Mouse (Mus musculus) CH12.LX (cell line): ENCODE data around the gene Cyfip2. TPM values are rescaled to one million over a fixed set of nuclear protein-coding genes. Genes with fewer than 3 reads are reported as not detected.

Source experiments
- DNase-seq: peaks from one replicate; pipeline ENCODE4 v3.0.0-alpha.2; 2013; ENCODE audit errors: extremely low read depth
- H3K27ac ChIP-seq: 2 replicates; pipeline ENCODE4 v1.5.1; 2012; ENCODE audit warnings: low read depth, mild to moderate bottlenecking, control low read depth, moderate library complexity; ENCODE audit not compliant: insufficient read depth
- H3K27me3 ChIP-seq: replicated peaks from 2 replicates; pipeline ENCODE3; 2012; ENCODE audit warnings: inconsistent platforms
- H3K36me3 ChIP-seq, 2 experiments: replicated peaks in 1 of 2; 2 replicates each; pipeline versions ENCODE3 to v1.6.1; 2012; ENCODE audit warnings: inconsistent platforms in 1 of 2, low read length in 1 of 2, mild to moderate bottlenecking in 1 of 2, mixed read lengths in 1 of 2, moderate library complexity in 1 of 2; ENCODE audit not compliant: control insufficient read depth in 1 of 2, insufficient read depth in 1 of 2
- H3K4me1 ChIP-seq, 2 experiments: 2 replicates each; pipeline ENCODE4 v1.6.1; 2012; ENCODE audit warnings: inconsistent platforms in 1 of 2, moderate library complexity in 1 of 2; ENCODE audit not compliant: insufficient read depth in 2 of 2, control insufficient read depth in 1 of 2
- H3K4me2 ChIP-seq: 2 replicates; pipeline ENCODE4 v1.6.1; 2012; ENCODE audit warnings: low read depth, mild to moderate bottlenecking, control low read depth; ENCODE audit not compliant: poor library complexity, insufficient read depth, severe bottlenecking
- H3K4me3 ChIP-seq, 3 experiments: fragments of 150-350 bp in 1 of 3; sonication (generic) in 1 of 3; replicated peaks in 1 of 3; 2 replicates each; pipeline versions ENCODE3 to v1.5.1; 2011 to 2012; ENCODE audit warnings: low read depth in 2 of 3, low read length in 2 of 3, mild to moderate bottlenecking in 2 of 3, moderate library complexity in 2 of 3, control low read depth in 1 of 3, improper control_type of control experiment in 1 of 3, inconsistent platforms in 1 of 3, mixed read lengths in 1 of 3; ENCODE audit not compliant: poor library complexity in 1 of 3
- H3K79me2 ChIP-seq: replicated peaks from 2 replicates; pipeline ENCODE4 v1.6.1; 2012; ENCODE audit warnings: mild to moderate bottlenecking, moderate library complexity; ENCODE audit not compliant: control insufficient read depth, poor library complexity, insufficient read depth, severe bottlenecking; ENCODE audit errors: extremely low read depth
- H3K9ac ChIP-seq: 2 replicates; pipeline ENCODE4 v1.6.1; 2012; ENCODE audit warnings: low read depth, mild to moderate bottlenecking, control low read depth, moderate library complexity; ENCODE audit not compliant: insufficient read depth
- H3K9me3 ChIP-seq: replicated peaks from 2 replicates; pipeline ENCODE3; 2012; ENCODE audit warnings: low read length, inconsistent platforms, mixed read lengths
- BHLHE40 ChIP-seq: IDR thresholded peaks from 2 replicates; pipeline ENCODE4 v1.6.1; 2011; ENCODE audit warnings: mild to moderate bottlenecking, low read depth, low read length, improper control_type of control experiment
- CHD1 ChIP-seq: IDR thresholded peaks from 2 replicates; pipeline ENCODE4 v1.6.1; 2012; ENCODE audit warnings: low read depth, low read length, improper control_type of control experiment, inconsistent platforms
- CHD2 ChIP-seq: IDR thresholded peaks from 2 replicates; pipeline ENCODE4 v1.6.1; 2011; ENCODE audit warnings: low read length, improper control_type of control experiment
- CTCF ChIP-seq, 2 experiments: IDR thresholded peaks in 1 of 2; conservative IDR thresholded peaks in 1 of 2; 2 replicates each; pipeline ENCODE4 v1.5.1; 2011 to 2012; ENCODE audit warnings: low read depth in 2 of 2, low read length in 2 of 2, improper control_type of control experiment in 1 of 2, inconsistent platforms in 1 of 2, mild to moderate bottlenecking in 1 of 2, moderate library complexity in 1 of 2
- EP300 ChIP-seq: IDR thresholded peaks from 2 replicates; pipeline ENCODE4 v1.6.1; 2011; ENCODE audit warnings: low read length, improper control_type of control experiment
- ETS1 ChIP-seq: conservative IDR thresholded peaks from 2 replicates; pipeline ENCODE4 v1.6.1; 2012; ENCODE audit warnings: low read depth, mild to moderate bottlenecking, inconsistent platforms, low read length, improper control_type of control experiment, moderate library complexity
- GABPA ChIP-seq: IDR thresholded peaks from 2 replicates; pipeline ENCODE4 v1.6.1; 2012; ENCODE audit warnings: low read depth, low read length, improper control_type of control experiment, inconsistent platforms; ENCODE audit not compliant: insufficient replicate concordance
- IRF4 ChIP-seq: IDR thresholded peaks from 2 replicates; pipeline ENCODE4 v1.6.1; 2014; ENCODE audit warnings: low read depth, mild to moderate bottlenecking, inconsistent platforms, low read length, improper control_type of control experiment
- JUN ChIP-seq: IDR thresholded peaks from 2 replicates; pipeline ENCODE4 v1.6.1; 2011; ENCODE audit warnings: low read depth, mild to moderate bottlenecking, low read length, improper control_type of control experiment, moderate library complexity; ENCODE audit not compliant: insufficient read depth
- JUND ChIP-seq: conservative IDR thresholded peaks from 2 replicates; pipeline ENCODE4 v1.6.1; 2011; ENCODE audit warnings: low read depth, low read length, improper control_type of control experiment
- KAT2A ChIP-seq: IDR thresholded peaks from 2 replicates; pipeline ENCODE4 v1.6.1; 2012; ENCODE audit warnings: low read length, improper control_type of control experiment, inconsistent platforms; ENCODE audit not compliant: insufficient replicate concordance
- MAFK ChIP-seq: IDR thresholded peaks from 2 replicates; pipeline ENCODE4 v1.6.1; 2011; ENCODE audit warnings: low read length, improper control_type of control experiment; ENCODE audit not compliant: insufficient replicate concordance
- MAX ChIP-seq: IDR thresholded peaks from 2 replicates; pipeline ENCODE4 v1.6.1; 2011; ENCODE audit warnings: low read length, improper control_type of control experiment
- MAZ ChIP-seq: IDR thresholded peaks from 2 replicates; pipeline ENCODE4 v1.6.1; 2012; ENCODE audit warnings: low read depth, mild to moderate bottlenecking, inconsistent platforms, low read length, improper control_type of control experiment, moderate library complexity
- MEF2A ChIP-seq: IDR thresholded peaks from 2 replicates; pipeline ENCODE4 v1.6.1; 2014; ENCODE audit warnings: low read depth, mild to moderate bottlenecking, inconsistent platforms, low read length, improper control_type of control experiment, borderline replicate concordance
- MXI1 ChIP-seq: IDR thresholded peaks from 2 replicates; pipeline ENCODE4 v1.6.1; 2011; ENCODE audit warnings: mild to moderate bottlenecking, low read depth, low read length, improper control_type of control experiment
- MYC ChIP-seq: IDR thresholded peaks from 2 replicates; pipeline ENCODE4 v1.6.1; 2011; ENCODE audit warnings: low read depth, mild to moderate bottlenecking, improper control_type of control experiment, low read length
- NELFE ChIP-seq: IDR thresholded peaks from 2 replicates; pipeline ENCODE4 v1.6.1; 2011; ENCODE audit warnings: low read depth, low read length, improper control_type of control experiment
- PAX5 ChIP-seq: IDR thresholded peaks from 2 replicates; pipeline ENCODE4 v1.6.1; 2012; ENCODE audit warnings: low read length, inconsistent platforms, mixed read lengths
- POLR2A ChIP-seq: IDR thresholded peaks from 2 replicates; pipeline ENCODE4 v1.6.1; 2011; ENCODE audit warnings: low read depth, mild to moderate bottlenecking, improper control_type of control experiment, low read length
- POLR2AphosphoS2 ChIP-seq: IDR thresholded peaks from 2 replicates; pipeline ENCODE4 v1.6.1; 2011; ENCODE audit warnings: low read depth, low read length, improper control_type of control experiment
- RCOR1 ChIP-seq: conservative IDR thresholded peaks from 2 replicates; pipeline ENCODE4 v1.6.1; 2012; ENCODE audit warnings: low read depth, mild to moderate bottlenecking, inconsistent platforms, low read length, improper control_type of control experiment
- SIN3A ChIP-seq: IDR thresholded peaks from 2 replicates; pipeline ENCODE4 v1.6.1; 2012; ENCODE audit warnings: low read length, improper control_type of control experiment, inconsistent platforms
- TBP ChIP-seq: conservative IDR thresholded peaks from 2 replicates; pipeline ENCODE4 v1.6.1; 2011; ENCODE audit warnings: low read depth, low read length, improper control_type of control experiment
- TCF12 ChIP-seq: IDR thresholded peaks from 2 replicates; pipeline ENCODE4 v1.6.1; 2014; ENCODE audit warnings: low read depth, mild to moderate bottlenecking, inconsistent platforms, low read length, improper control_type of control experiment
- UBTF ChIP-seq: IDR thresholded peaks from 2 replicates; pipeline ENCODE4 v1.6.1; 2012; ENCODE audit warnings: low read depth, mild to moderate bottlenecking, inconsistent platforms, low read length, improper control_type of control experiment, moderate library complexity
- USF1 ChIP-seq: IDR thresholded peaks from 2 replicates; pipeline ENCODE4 v1.6.1; 2014; ENCODE audit warnings: low read depth, mild to moderate bottlenecking, inconsistent platforms, low read length, improper control_type of control experiment
- ZKSCAN1 ChIP-seq: IDR thresholded peaks from 2 replicates; pipeline ENCODE4 v1.6.1; 2012; ENCODE audit warnings: low read depth, inconsistent platforms, low read length, improper control_type of control experiment, borderline replicate concordance
- ZMIZ1 ChIP-seq: IDR thresholded peaks from 2 replicates; pipeline ENCODE4 v1.6.1; 2012; ENCODE audit warnings: low read depth, mild to moderate bottlenecking, inconsistent platforms, low read length, improper control_type of control experiment
- ZNF384 ChIP-seq: IDR thresholded peaks from 2 replicates; pipeline ENCODE4 v1.6.1; 2012; ENCODE audit warnings: low read depth, low read length, improper control_type of control experiment, inconsistent platforms
- dilution Hi-C: fragments of 300-500 bp; cut with MboI; formaldehyde crosslinking; loops from 2 replicates; pipeline ENCODE4 v1.14.3; 2020; ENCODE audit warnings: low sequenced_read_pairs; ENCODE audit not compliant: extremely low pct_unique_long_range_greater_than_20kb, extremely low pct_ligation_motif_present
- in situ Hi-C: fragments of 300-500 bp; cut with MboI; formaldehyde crosslinking; loops from 3 replicates; pipeline ENCODE4 v1.14.3; 2019; ENCODE audit warnings: low sequenced_read_pairs, low pct_ligation_motif_present, low pct_unique_long_range_greater_than_20kb, mixed read lengths
- polyA plus RNA-seq: library from polyadenylated mRNA; unstranded; fragments of >175 nt; gene quantifications from 2 replicates; pipeline ENCODE4 v1.2.1, GENCODE M21; 2012; ENCODE audit warnings: low read depth; ENCODE audit not compliant: insufficient read length
- total RNA-seq, 2 experiments: library from RNA; depleted of rRNA; stranded (reverse); fragments of 300-350 nt in 1 of 2; fragments of >200 nt in 1 of 2; gene quantifications; 2 replicates each; pipeline ENCODE4 v1.2.3; 2012 to 2014

Cyfip2 gene
- total and polyA plus RNA-seq, 3 experiments, result 40.7 to 194 (median 97.6) TPM

DNA sequence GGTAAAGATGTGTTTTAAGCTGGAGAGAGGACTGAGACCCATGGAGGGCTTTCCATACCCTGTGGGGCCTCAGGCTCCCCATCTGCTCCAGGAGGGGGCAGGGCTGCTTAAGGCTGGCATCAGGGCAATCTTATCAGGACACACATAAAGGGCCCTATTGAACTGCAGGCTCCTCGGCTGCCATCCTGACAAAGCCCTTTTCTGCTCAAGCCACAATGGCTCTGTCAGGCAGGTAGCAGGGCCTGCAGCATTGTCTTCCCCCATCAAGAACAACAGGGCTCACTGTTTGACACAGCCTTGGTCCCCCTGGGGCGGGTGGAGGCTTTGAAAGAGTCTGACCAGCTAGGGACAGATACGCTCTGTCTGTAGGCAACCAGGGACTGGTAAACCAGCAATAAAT, 142.8 kb downstream of the Cyfip2 start:
- in situ Hi-C loops, result no loop called here
- Histone ChIP-seq H3K4me1 (no peaks in the 10 kb centered on the region), H3K9ac (no peak overlapping the region), H3K36me3 (no peaks in the 10 kb centered on the region), H3K4me3 (no peak overlapping the region), H3K27ac (no peak overlapping the region), H3K9me3 (no peaks in the 10 kb centered on the region), H3K27me3 (no peaks in the 10 kb centered on the region), H3K4me2 (no peak overlapping the region), H3K79me2 (no peaks in the 10 kb centered on the region)
- TF ChIP-seq ZNF384, result no peak
- TF ChIP-seq MAX, result no peak
- TF ChIP-seq RCOR1, result no peak
- TF ChIP-seq ZKSCAN1, result no peak
- TF ChIP-seq MYC, result no peak
- no peak for TF ChIP-seq PAX5
- no peak for TF ChIP-seq IRF4
- TF ChIP-seq BHLHE40, result no peak
- no peak for TF ChIP-seq TCF12
- TF ChIP-seq EP300, result no peak
- TF ChIP-seq JUND, result no peak
- TF ChIP-seq MAFK, result no peak
- TF ChIP-seq POLR2AphosphoS2, result no peak
- no peak for TF ChIP-seq ETS1
- TF ChIP-seq GABPA, result no peak
- no peak for TF ChIP-seq UBTF
- TF ChIP-seq TBP, result no peak
- no peak for DNase-seq
- dilution Hi-C loops, result no loop called here

- no peaks in the 10 kb centered on the region for H3K36me3 ChIP-seq
- no peaks in the 10 kb centered on the region for H3K9me3 ChIP-seq
- H3K27ac ChIP-seq, result no peak overlapping the region
- TF ChIP-seq CTCF (conservative IDR thresholded peaks at IDR 0.05 in 1 of 2, IDR thresholded peaks at IDR 0.05 in 1 of 2; ENCODE audit: low read depth in 2 of 2, low read length in 2 of 2), result no peak
- no peak for TF ChIP-seq MYC
- TF ChIP-seq TCF12, result no peak
- TF ChIP-seq MEF2A, result no peak
- no peak for TF ChIP-seq KAT2A
- no peak for TF ChIP-seq NELFE
- no peak for TF ChIP-seq ZMIZ1
- TF ChIP-seq SIN3A, result no peak
- no peak for TF ChIP-seq BHLHE40
- no peak for TF ChIP-seq MXI1
- no peak for TF ChIP-seq JUN
- TF ChIP-seq USF1, result no peak
- no peak for TF ChIP-seq GABPA
- no peak for TF ChIP-seq MAZ
- no peak for TF ChIP-seq PAX5
- TF ChIP-seq POLR2A, result no peak
- TF ChIP-seq CHD2, result no peak
- TF ChIP-seq CHD1, result no peak
- TF ChIP-seq IRF4, result no peak
- in situ Hi-C loops (no loop called here), dilution Hi-C loops (no loop called here)
- H3K9ac ChIP-seq, result no peak overlapping the region
- H3K4me3 ChIP-seq, result no peak overlapping the region
- no peaks in the 10 kb centered on the region for H3K79me2 ChIP-seq
- H3K4me2 ChIP-seq, result no peak overlapping the region
- H3K4me1 ChIP-seq, result peaks cover 0 to 10% of the 10 kb centered on the region in 2 experiments; a peak in 2 of 4 replicates
- no peak for DNase-seq
- no peaks in the 10 kb centered on the region for H3K27me3 ChIP-seq
These were observed 144.2 kb downstream of the Cyfip2 start for GRCm38 (mm10) chr11:46168506-46168905.
